Mouse (Mus musculus) adrenal gland, adult 2 months (tissue): Measurements from ENCODE around the gene Cd38. TPM values are rescaled to one million over a fixed set of nuclear protein-coding genes. Genes with fewer than 3 reads are reported as not detected.

Experiments
- DNase-seq: peaks from one replicate; pipeline ENCODE4 v3.0.0; 2021
- long read RNA-seq: library from polyadenylated mRNA; stranded (forward); transcript quantifications from one replicate; pipeline ENCODE4 v2.0.0, GENCODE M21; 2021
- polyA plus RNA-seq: library from polyadenylated mRNA; depleted of rRNA; stranded (reverse); fragments of >200 nt; gene quantifications from 2 replicates; pipeline ENCODE4 v1.2.3, GENCODE M21; 2012; rRNA removed
- total RNA-seq, 2 experiments: library from RNA; stranded (reverse); gene quantifications; 2 replicates each; pipeline ENCODE4 v1.2.3; 2021

The Cd38 gene
- total RNA-seq (10 to 100 TPM; 11.5 to 15.1 TPM), polyA plus RNA-seq (5.3 and 5.9 TPM in 2 replicates)
- long read RNA-seq, transcript Cd38-201 (8 exons, 3,270 nt), result major isoform, 6 of 7 reads
- long read RNA-seq, partial matches to known transcripts, result 0 of 7 reads
- long read RNA-seq, other reads (novel, unspliced or antisense), result 1 of 7 reads

DNA sequence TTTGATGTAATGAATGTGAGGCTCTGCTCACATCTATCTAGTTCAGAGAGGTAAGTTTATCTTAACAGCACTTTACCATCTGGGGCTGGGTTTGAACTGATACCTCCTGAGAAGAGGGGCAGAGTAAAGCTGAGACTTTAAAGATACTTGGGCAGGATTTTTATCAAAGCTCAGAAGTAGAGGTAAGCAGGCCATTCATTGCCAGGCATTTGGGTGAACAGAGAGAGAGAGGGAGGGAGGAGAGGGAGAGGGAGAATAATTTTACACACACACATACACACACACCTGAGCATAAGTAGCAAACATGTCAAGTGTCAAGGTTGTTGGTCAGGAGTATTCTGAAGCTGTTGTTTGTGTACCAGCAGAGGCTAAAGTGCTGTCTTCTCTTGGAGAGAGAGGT, at the start of gene Cd38:
TSS of gene Cd38 (plus strand) at position 301 of the 400 bp plus-strand sequence.
- DNase-seq, result no peak

GRCm38 (mm10) chr5:43818695-43819094, 49.7 kb upstream of the Cd38 start, which contains the start of gene Bst1:
TSS of gene Bst1 (plus strand) at chr5:43818885.
- peak; percentile 11 for DNase-seq

DNA sequence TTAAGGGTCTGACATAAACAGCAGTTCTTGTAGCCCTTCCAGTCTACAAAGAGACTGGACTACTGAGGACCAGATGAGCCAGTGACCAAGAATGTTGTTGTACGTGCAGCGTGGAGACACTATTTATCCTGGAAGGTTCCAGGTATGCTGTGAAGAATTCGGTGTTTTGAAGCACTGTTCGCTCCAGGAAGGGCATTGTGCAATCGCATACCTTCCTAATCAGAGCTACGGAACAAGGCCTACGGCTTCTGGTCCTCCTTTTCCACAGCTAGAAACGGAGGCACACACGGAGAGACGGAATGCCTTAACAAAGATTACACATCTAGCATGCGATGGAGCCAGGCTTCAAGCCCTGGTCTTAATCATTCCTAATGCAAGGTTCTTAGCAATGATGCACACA, 47.6 kb upstream of the Cd38 start:
- DNase-seq, result no peak

GRCm38 (mm10) chr5:43821538-43821937, 46.8 kb upstream of the Cd38 start, which contains the start of gene Fbxl5:
TSS of gene Fbxl5 (minus strand) at chr5:43821638.
- DNase-seq, result no peak

- DNase-seq, result no peak
These were observed 46.2 kb upstream of the Cd38 start for GRCm38 (mm10) chr5:43822199-43822598.

GRCm38 (mm10) chr5:43822824-43823223, 45.5 kb upstream of the Cd38 start:
- no peak for DNase-seq

DNA sequence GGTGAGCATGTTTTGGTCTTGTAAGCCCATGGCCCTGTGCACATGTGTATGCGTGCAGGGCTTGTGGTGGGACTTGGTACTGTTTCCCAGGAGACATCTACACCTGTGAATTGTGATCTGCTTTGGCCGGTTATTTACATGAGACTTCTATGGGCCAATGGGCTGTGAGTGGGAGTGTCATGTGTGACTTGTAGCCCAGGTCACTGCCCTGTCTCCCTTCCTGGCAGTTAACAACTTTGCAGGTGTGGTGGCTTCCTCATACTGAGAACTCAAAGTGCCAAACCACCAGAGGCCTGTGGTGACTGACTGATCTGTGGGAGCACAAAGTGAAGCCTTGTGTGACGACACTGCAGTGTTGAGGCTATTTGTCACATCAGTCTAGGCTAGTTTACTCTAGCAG, 43.8 kb upstream of the Cd38 start:
- no peak for DNase-seq

DNA sequence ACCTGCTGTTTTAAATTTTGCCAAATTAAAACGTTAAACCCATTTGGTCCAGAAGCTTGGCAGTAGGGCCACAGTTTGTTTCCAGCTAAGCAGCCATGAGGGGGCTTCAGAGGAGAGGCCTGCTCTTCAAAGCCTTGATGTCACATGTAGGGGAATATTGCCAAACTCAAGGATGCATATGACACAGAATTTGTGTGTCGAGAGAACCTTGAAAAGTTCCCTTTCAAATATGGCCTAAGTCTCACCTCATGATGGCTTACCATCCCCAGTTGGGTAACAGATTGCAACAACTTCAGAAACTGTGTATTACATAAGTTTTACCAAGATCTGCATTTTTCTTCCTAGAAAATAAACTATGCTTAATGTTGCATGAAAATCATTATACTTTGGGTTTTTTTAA, 41.5 kb upstream of the Cd38 start:
- no peak for DNase-seq

GRCm38 (mm10) chr5:43827366-43827765, 41.0 kb upstream of the Cd38 start:
- DNase-seq, result no peak

GRCm38 (mm10) chr5:43836590-43836989, 31.8 kb upstream of the Cd38 start:
- no peak for DNase-seq

GRCm38 (mm10) chr5:43837372-43837771, 31.0 kb upstream of the Cd38 start:
- DNase-seq, result peak; percentile 44

- DNase-seq, result peak; percentile 31
These were observed 27.0 kb upstream of the Cd38 start for GRCm38 (mm10) chr5:43841144-43842010.

DNA sequence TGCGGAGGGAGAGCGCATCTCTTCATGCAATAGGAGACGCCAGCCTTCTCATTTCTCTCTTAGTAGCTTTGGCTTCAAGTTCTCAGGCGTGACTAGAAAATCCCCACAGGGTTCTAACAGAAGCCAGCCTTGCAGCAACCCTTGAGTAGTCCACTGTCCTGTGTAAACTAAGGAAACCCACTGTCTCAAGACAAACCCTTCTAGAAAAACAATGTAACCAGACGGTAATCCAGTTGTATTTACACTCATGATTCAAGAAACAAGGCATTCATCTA, 26.4 kb upstream of the Cd38 start:
- no peak for DNase-seq

GRCm38 (mm10) chr5:43842576-43843155, 25.7 kb upstream of the Cd38 start:
- no peak for DNase-seq

DNA sequence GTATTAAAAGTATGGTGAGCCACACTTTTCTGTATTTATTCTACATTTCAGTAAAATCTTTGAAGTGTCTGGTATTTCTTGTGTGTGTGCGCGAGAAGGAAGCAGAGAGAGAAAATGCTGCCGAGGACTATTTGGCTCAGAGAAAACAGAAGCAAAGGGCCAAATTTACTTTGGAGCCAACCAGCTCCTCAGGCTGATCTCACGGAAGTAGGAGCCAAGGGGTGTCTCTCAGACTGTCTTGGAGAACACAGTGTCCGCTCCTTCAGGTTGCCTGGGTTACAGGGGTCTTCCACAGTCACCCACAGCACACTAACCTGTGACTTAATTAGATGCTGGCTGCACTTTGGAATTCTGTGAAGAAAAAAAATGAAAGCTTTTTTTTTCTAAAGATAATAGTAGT, 23.3 kb upstream of the Cd38 start:
- DNase-seq, result no peak

- DNase-seq, result no peak
These were observed 22.7 kb upstream of the Cd38 start for GRCm38 (mm10) chr5:43845646-43846045.

GRCm38 (mm10) chr5:43846227-43846626, 22.1 kb upstream of the Cd38 start:
- DNase-seq, result no peak

- no peak for DNase-seq
These were observed 20.8 kb upstream of the Cd38 start for GRCm38 (mm10) chr5:43847555-43847954.

DNA sequence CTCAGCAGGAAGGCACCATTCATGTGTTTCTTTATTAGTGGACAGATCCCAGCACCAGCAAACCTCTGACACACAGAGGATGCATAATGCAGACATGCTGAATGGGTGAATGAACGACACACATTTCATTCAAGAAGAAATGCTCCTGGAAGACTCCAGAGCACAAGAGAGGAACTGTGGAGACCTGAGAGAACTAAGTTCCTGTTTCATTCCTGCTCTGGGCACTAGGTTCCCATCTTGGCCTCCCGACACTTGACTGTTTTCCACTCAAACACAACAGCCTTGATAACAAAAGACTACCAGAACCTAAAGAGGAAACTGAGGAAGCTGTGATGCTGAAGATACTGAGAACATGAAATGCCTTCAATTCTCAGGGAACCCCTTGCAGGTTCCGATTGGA, 20.1 kb upstream of the Cd38 start:
- no peak for DNase-seq

DNA sequence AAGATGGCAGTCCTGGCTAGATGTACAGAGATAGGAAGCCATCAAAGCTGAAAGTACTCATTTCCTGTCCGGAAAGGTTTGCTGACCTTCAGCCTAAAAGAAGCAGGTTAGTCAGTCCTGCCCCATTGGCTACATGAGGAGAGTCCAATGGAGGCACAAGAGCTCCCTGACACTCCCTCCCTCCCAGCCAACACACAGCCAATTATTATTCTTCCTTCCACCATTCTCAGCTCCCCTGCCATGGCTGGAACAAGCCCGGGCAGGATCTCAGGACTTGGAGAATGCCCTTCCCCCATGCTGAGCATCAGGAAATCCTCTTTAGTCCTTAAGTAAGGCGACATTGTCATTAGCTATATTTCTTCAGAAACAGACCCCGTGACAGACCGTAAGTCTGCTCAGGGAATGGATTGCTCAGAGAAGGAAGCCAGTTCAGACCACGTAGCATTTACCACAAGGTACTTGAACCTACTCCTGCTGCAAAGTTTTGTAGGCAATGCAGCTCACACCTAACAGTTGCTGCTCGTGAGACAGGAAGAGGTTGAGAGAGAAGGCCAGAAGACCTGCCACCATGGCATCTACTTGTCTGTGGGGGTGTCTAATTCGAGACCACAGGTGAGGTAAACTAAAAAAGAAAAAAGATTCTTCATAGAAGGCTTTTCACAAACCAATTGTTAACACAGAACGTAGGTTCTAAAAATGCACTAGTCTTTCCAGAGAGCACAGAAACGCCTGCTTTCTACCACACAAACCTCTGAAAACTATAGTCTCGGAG, 15.1 kb upstream of the Cd38 start:
- DNase-seq, result no peak

- DNase-seq, result no peak
These were observed 14.4 kb upstream of the Cd38 start for GRCm38 (mm10) chr5:43853868-43854488.

DNA sequence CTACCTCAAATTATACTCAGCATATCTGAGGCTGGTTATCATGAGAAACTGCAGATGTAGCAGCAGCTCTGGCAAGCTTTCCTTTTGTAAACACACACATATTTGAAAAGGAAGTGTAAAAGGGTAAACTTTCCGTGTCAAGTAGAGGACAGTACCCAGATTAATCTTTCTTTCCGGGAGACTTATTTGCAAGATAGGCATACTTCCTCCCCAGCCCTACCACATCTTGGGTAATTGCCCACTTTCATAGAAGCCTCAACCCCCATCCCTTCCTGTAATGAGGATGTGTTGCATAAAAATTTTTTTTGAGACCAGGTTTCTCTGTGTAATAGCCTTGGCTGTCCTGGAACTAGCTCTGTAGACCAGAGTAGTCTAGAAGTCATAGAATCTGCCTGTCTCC, 12.6 kb upstream of the Cd38 start:
- peak; percentile 29 for DNase-seq
